ENCODE assay signal across 1 mouse cellular context in the genomic region with DNA sequence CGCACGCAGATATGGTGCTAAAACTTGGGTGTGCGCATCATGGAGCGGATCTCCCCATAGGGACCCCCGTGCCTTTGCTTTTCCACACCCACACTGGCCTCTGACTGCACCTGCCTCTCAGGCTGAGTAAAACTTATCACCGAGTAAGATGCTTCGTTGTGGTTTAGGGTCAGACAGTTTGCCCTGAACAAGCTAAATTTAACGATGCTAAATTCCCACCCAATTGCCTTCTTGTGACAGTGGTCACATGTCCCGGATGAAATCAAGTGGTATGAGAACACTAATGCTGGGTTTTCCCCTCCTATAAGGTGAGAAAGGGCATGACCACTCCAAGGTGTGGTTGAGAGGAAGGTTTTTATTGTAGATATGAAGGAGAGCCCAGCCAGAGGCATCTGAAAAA.
TF ChIP-seq lines count a peak whose summit lies in the region.

No protein-coding gene starts in this region.

TF ChIP-seq in CH12.LX, 34 proteins besides CTCF, POLR2A, EP300 and RAD21 (continued from another document):
- TF ChIP-seq USF1 (IDR thresholded peaks at IDR 0.05; ENCODE audit: low read depth, low read length), result peak; percentile 87
- peak; percentile 78 for TF ChIP-seq MYC (IDR thresholded peaks at IDR 0.05; ENCODE audit: low read depth, low read length)
- TF ChIP-seq MAZ (IDR thresholded peaks at IDR 0.05; ENCODE audit: low read depth, low read length), result no peak
- TF ChIP-seq ZMIZ1 (IDR thresholded peaks at IDR 0.05; ENCODE audit: low read depth, low read length), result no peak
- peak; percentile 64 for TF ChIP-seq SIN3A (IDR thresholded peaks at IDR 0.05; ENCODE audit: low read length)
- TF ChIP-seq JUN (IDR thresholded peaks at IDR 0.05; ENCODE audit: insufficient read depth, low read depth, low read length), result no peak
- TF ChIP-seq NELFE (IDR thresholded peaks at IDR 0.05; ENCODE audit: low read depth, low read length), result 0 out of 2 replicates have a peak, but pooled peaks have one; percentile 1
- no peak for TF ChIP-seq ELF1 (IDR thresholded peaks at IDR 0.05; ENCODE audit: low read depth, low read length)
- TF ChIP-seq ZKSCAN1 (IDR thresholded peaks at IDR 0.05; ENCODE audit: borderline replicate concordance, low read depth, low read length), result no peak
- TF ChIP-seq ETS1 (conservative IDR thresholded peaks at IDR 0.05; ENCODE audit: low read depth, low read length), result peak; percentile 90
- TF ChIP-seq CHD1 (IDR thresholded peaks at IDR 0.05; ENCODE audit: low read depth, low read length), result no peak
- no peak for TF ChIP-seq HCFC1 (IDR thresholded peaks at IDR 0.05; ENCODE audit: low read depth, low read length)
- TF ChIP-seq MAX (IDR thresholded peaks at IDR 0.05; ENCODE audit: low read length), result peak; percentile 90
- TF ChIP-seq TCF12 (IDR thresholded peaks at IDR 0.05; ENCODE audit: low read depth, low read length), result peak; percentile 89
- no peak for TF ChIP-seq SMC3 (IDR thresholded peaks at IDR 0.05; ENCODE audit: low read depth, low read length)
- TF ChIP-seq JUND (conservative IDR thresholded peaks at IDR 0.05; ENCODE audit: low read depth, low read length), result no peak
- no peak; the same call in none of the 2 replicates for TF ChIP-seq CHD2 (IDR thresholded peaks at IDR 0.05; ENCODE audit: low read length)
- TF ChIP-seq MAFK (IDR thresholded peaks at IDR 0.05; ENCODE audit: insufficient replicate concordance, low read length), result no peak
- no peak for TF ChIP-seq GABPA (IDR thresholded peaks at IDR 0.05; ENCODE audit: insufficient replicate concordance, low read depth, low read length)
- no peak for TF ChIP-seq NRF1 (IDR thresholded peaks at IDR 0.05; ENCODE audit: low read depth, low read length)
- TF ChIP-seq UBTF (IDR thresholded peaks at IDR 0.05; ENCODE audit: low read depth, low read length), result no peak
- TF ChIP-seq KAT2A (IDR thresholded peaks at IDR 0.05; ENCODE audit: insufficient replicate concordance, low read length), result no peak
TF ChIP-seq in CH12.LX: peak in this region for 12.
